Mouse (Mus musculus): ENCODE results near the gene Olfr681. TPM values are rescaled to one million over a fixed set of nuclear protein-coding genes. Genes with fewer than 3 reads are reported as not detected.
"Not testable (repeated sequence)": the region's sequence is repeated elsewhere in the genome, so short reads cannot be mapped to it uniquely, and the experiment has no call there.

Gene Olfr681
- total RNA-seq (2014; rRNA removed) (not detected in 2 replicates), polyA plus RNA-seq (2015; fragmentation: Nextera tagmentation; extraction: Ambion mirVana) (not detected in 2 replicates)

- Histone ChIP-seq H3K27ac (ENCODE audit: low read depth, low read length) (no peak within 1 kb of the TSS), H3K4me1 (ENCODE audit: insufficient read depth, low read length) (no peaks in the 10 kb centered on the region), H3K36me3 (ENCODE audit: insufficient read depth, low read length) (no peaks in the 10 kb centered on the region), H3K27me3 (ENCODE audit: insufficient read depth, low read length) (no peaks in the 10 kb centered on the region), H3K9ac (replicated peaks; ENCODE audit: low read length, poor library complexity, severe bottlenecking) (no peak within 1 kb of the TSS), H3K4me3 (ENCODE audit: low read depth, low read length) (no peak within 1 kb of the TSS), H3K4me2 (ENCODE audit: low read depth, low read length, poor library complexity, severe bottlenecking) (no peak within 1 kb of the TSS), H3K9me3 (ENCODE audit: low read length) (no peaks in the 10 kb centered on the region)
- TF ChIP-seq CTCF (IDR thresholded peaks at IDR 0.05) = no peak
- ATAC-seq (ENCODE audit: low FRiP score) = no peak
- no peak for DNase-seq (ENCODE audit: low spot score)
These were observed at the start of gene Olfr681 for GRCm38 (mm10) chr7:105116536-105116935. TSS of gene Olfr681 (plus strand) at chr7:105116836.

DNA sequence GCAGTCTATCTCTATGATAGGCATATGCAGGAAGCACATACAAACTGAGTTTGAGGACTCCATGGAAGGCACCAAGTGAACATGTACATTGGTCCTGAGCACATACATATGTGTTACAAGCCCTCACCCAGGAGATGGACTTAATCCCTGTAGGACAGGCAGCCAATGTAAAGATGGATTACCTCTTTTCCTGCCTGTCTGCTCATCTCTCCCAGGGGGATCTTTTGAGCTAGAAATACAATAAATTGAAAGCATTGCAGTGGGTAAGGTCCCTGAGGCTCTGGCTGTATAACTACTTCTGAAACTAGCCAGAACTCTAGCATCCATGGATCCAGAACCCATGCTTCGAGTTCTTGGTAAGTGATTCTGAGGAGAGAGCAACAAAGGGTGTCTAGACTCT, 35.7 kb upstream of the Olfr681 start, which contains the start of gene Olfr679:
Gene Olfr679, plus strand, starts transcription at position 301 of the 400 bp plus-strand sequence.
- H3K4me3 ChIP-seq (ENCODE audit: low read depth, low read length) = no peak within 1 kb of the TSS
- H3K27ac ChIP-seq (ENCODE audit: low read depth, low read length) = no peak within 1 kb of the TSS
- no peaks in the 10 kb centered on the region for H3K36me3 ChIP-seq (ENCODE audit: insufficient read depth, low read length)
- TF ChIP-seq CTCF (IDR thresholded peaks at IDR 0.05) = no peak
- no peaks in the 10 kb centered on the region for H3K27me3 ChIP-seq (ENCODE audit: insufficient read depth, low read length)
- H3K4me1 ChIP-seq (ENCODE audit: insufficient read depth, low read length) = no peaks in the 10 kb centered on the region
- no peaks in the 10 kb centered on the region for H3K9me3 ChIP-seq (ENCODE audit: low read length)
- WGBS = 61% methylated on average over 1 of the region's 1 CpGs
- H3K9ac ChIP-seq (replicated peaks; ENCODE audit: low read length, poor library complexity, severe bottlenecking) = no peak within 1 kb of the TSS
- DNase-seq (ENCODE audit: low spot score) (no peak), ATAC-seq (ENCODE audit: low FRiP score) (no peak)
- H3K4me2 ChIP-seq (ENCODE audit: low read depth, low read length, poor library complexity, severe bottlenecking) = no peak within 1 kb of the TSS

- not testable (repeated sequence) for H3K27ac ChIP-seq (ENCODE audit: low read depth, low read length); H3K4me3 ChIP-seq (ENCODE audit: low read depth, low read length); ATAC-seq (ENCODE audit: low FRiP score); H3K4me1 ChIP-seq (ENCODE audit: insufficient read depth, low read length); H3K4me2 ChIP-seq (ENCODE audit: low read depth, low read length, poor library complexity, severe bottlenecking); DNase-seq (ENCODE audit: low spot score); H3K9me3 ChIP-seq (ENCODE audit: low read length); H3K27me3 ChIP-seq (ENCODE audit: insufficient read depth, low read length); H3K36me3 ChIP-seq (ENCODE audit: insufficient read depth, low read length); H3K9ac ChIP-seq (replicated peaks; ENCODE audit: low read length, poor library complexity, severe bottlenecking)
These were observed 23.9 kb upstream of the Olfr681 start, which contains the start of gene Olfr680-ps1 for GRCm38 (mm10) chr7:105092717-105093116. TSS of gene Olfr680-ps1 (minus strand) at chr7:105092817.

GRCm38 (mm10) chr7:105141275-105141674, 24.6 kb downstream of the Olfr681 start:
- 87% methylated on average over 2 of the region's 2 CpGs for WGBS
- Histone ChIP-seq H3K9me3 (ENCODE audit: low read length) (no peaks in the 10 kb centered on the region), H3K36me3 (ENCODE audit: insufficient read depth, low read length) (no peaks in the 10 kb centered on the region), H3K4me3 (ENCODE audit: low read depth, low read length) (no peak overlapping the region), H3K9ac (replicated peaks; ENCODE audit: low read length, poor library complexity, severe bottlenecking) (no peak overlapping the region), H3K4me2 (ENCODE audit: low read depth, low read length, poor library complexity, severe bottlenecking) (no peak overlapping the region), H3K27ac (ENCODE audit: low read depth, low read length) (no peak overlapping the region), H3K27me3 (ENCODE audit: insufficient read depth, low read length) (no peaks in the 10 kb centered on the region), H3K4me1 (ENCODE audit: insufficient read depth, low read length) (no peaks in the 10 kb centered on the region)
- no peak for DNase-seq (ENCODE audit: low spot score)
- no peak for TF ChIP-seq CTCF (IDR thresholded peaks at IDR 0.05)
- ATAC-seq (ENCODE audit: low FRiP score) = no peak

- H3K4me3 ChIP-seq (ENCODE audit: low read depth, low read length) = no peak within 1 kb of the TSS
- 79% methylated on average over 1 of the region's 1 CpGs for WGBS
- H3K9me3 ChIP-seq (ENCODE audit: low read length) = no peaks in the 10 kb centered on the region
- ATAC-seq (ENCODE audit: low FRiP score) (no peak), DNase-seq (ENCODE audit: low spot score) (no peak)
- no peaks in the 10 kb centered on the region for H3K4me1 ChIP-seq (ENCODE audit: insufficient read depth, low read length)
- no peaks in the 10 kb centered on the region for H3K36me3 ChIP-seq (ENCODE audit: insufficient read depth, low read length)
- TF ChIP-seq CTCF (IDR thresholded peaks at IDR 0.05) = no peak
- H3K9ac ChIP-seq (replicated peaks; ENCODE audit: low read length, poor library complexity, severe bottlenecking) = no peak within 1 kb of the TSS
- H3K4me2 ChIP-seq (ENCODE audit: low read depth, low read length, poor library complexity, severe bottlenecking) = no peak within 1 kb of the TSS
- H3K27me3 ChIP-seq (ENCODE audit: insufficient read depth, low read length) = no peaks in the 10 kb centered on the region
- H3K27ac ChIP-seq (ENCODE audit: low read depth, low read length) = no peak within 1 kb of the TSS
These were observed 30.3 kb downstream of the Olfr681 start, which contains the start of gene Olfr683 for GRCm38 (mm10) chr7:105146912-105147311. TSS of gene Olfr683 (minus strand) at chr7:105147012.

DNA sequence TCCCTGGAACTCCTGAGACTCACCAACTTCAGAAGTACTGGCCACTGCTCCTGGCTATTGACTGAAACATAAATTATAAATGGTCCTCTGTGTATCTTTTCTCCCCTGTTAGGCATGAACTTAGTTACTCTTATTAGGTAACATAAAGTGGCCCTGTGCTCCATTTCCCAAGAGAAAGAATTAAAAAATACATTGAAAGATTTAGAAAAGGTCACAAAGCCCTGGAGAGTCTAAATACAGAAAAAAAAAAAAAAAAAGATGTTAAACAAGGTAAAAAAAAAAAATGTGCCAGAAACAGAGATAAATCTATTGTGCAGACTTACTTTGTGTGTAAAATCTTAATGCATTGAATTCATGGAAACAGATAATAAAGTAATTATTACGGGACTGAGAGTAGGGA, 46.9 kb downstream of the Olfr681 start, which contains the start of gene Olfr684:
Gene Olfr684, minus strand, starts transcription at position 101 of the 400 bp plus-strand sequence.
- 75% methylated on average over 1 of the region's 1 CpGs for WGBS
- ATAC-seq (ENCODE audit: low FRiP score) (no peak), DNase-seq (ENCODE audit: low spot score) (no peak)
- no peak for TF ChIP-seq CTCF (IDR thresholded peaks at IDR 0.05)
- no peak within 1 kb of the TSS for H3K4me3 ChIP-seq (ENCODE audit: low read depth, low read length)
- H3K9me3 ChIP-seq (ENCODE audit: low read length) = no peaks in the 10 kb centered on the region
- no peak within 1 kb of the TSS for H3K9ac ChIP-seq (replicated peaks; ENCODE audit: low read length, poor library complexity, severe bottlenecking)
- no peaks in the 10 kb centered on the region for H3K4me1 ChIP-seq (ENCODE audit: insufficient read depth, low read length)
- no peaks in the 10 kb centered on the region for H3K36me3 ChIP-seq (ENCODE audit: insufficient read depth, low read length)
- H3K27me3 ChIP-seq (ENCODE audit: insufficient read depth, low read length) = no peaks in the 10 kb centered on the region
- H3K27ac ChIP-seq (ENCODE audit: low read depth, low read length) = no peak within 1 kb of the TSS
- no peak within 1 kb of the TSS for H3K4me2 ChIP-seq (ENCODE audit: low read depth, low read length, poor library complexity, severe bottlenecking)
